Mouse (Mus musculus): ENCODE results near the gene Lclat1. TPM values are rescaled to one million over a fixed set of nuclear protein-coding genes. Genes with fewer than 3 reads are reported as not detected.

The Lclat1 gene
- total and polyA plus RNA-seq, 3 experiments = 4.6 to 42.6 (median 40.8) TPM

DNA sequence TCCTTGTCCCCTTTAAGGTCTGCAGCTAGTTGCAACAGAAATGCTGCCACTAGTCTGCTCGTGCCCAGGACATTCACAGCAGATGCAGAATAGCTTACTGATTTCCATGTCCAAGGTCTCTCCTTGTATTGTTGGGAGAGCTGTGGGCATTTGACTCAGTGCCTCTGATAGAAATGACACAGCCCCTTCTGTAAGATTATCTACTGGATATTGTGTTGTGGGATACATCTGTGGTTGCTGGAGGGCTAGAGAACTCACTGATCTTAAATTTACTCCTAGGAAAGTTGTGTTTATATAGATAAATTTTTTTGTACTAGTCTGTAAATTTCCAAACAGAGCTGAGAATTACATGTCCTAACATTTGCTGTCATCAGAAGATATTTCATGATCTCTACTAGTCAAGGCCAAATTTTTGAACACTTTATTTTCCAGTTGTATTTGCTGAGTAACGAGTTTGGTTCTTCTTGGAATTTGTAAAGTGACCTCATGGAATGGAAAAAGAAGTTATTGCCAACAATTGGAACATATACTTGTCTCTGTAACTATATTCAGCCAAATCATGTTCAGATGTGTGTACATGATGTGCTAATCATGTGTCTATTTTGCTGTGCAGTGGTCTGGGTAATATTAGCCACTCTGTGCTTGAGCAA is 87.4 kb downstream of the Lclat1 start:
- DNase-seq = peak; percentile 37

DNA sequence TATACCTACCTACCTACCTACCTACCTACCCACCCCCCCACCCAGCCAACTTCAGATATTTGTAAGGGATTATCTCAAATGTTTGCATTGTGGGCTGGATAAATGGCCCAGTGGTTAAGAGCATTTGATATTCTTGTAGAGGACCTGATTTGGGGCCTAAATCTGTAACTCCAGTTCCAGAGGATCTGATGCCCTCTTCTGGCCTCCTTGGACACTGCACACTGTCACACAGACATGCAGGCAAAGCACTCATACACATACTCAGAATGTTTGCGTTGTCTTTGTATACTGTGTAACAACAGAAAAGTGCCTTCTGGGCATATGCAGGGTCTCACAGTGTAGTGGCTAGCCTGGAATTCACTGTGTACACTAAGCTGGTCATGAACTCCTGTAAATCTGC is 88.4 kb downstream of the Lclat1 start:
- DNase-seq = peak; percentile 11

DNA sequence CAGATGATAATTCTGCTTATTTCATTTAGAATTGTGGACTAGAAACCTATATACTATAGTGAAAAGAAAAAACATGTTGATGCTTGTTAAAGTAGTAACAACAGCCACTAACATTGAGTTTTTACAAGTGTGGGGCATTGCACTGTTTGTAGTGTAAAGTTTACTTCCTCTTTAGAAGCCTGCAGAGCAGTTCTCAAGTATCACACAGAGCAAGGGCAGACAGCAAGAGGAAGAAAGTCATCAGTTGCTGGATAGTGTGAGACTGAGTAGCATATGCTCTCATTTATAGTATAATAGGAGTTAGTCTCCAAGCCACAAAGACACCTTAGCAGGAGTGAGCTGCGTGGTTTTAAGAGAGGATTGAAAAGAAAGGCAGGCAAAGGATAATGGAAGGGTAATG is 89.9 kb downstream of the Lclat1 start:
- DNase-seq = no peak

DNA sequence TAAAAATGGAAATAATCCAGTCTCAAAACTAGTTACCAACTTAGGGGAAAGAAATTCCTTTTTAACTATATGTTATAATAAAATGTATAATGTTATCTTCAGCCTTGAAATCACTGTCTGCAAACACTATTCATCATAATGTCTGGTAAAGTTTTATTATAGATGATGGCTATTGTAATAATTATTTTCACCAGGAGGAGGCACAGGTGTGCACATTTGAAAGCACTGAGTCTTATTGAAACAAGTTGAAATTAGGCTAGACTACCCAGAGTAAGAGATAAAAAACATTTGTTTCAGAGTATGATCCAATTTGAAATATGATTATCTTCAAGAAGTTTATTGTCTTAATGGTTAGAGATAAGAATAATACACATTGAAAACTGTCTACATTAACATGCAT is 91.6 kb downstream of the Lclat1 start:
- no peak for DNase-seq

DNA sequence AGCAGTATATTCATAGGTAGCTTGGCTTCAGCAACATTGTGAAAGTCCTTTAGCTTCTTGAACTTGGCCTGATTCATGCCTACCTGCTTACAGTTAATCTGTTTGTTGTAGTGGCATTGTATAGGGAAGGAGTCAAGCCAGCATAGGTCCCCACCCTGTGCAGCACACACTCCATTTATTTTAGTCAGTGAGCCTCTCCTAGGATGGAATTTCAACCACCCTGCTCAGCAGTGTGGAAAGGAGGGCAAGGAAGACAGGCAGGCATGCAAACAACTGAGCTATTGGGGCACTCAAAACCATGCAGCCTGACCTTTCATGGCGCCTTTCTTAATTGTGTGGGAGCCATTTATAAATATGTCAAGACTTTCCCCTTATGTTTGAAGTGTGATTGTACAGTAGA is 92.6 kb downstream of the Lclat1 start:
- no peak for DNase-seq

DNA sequence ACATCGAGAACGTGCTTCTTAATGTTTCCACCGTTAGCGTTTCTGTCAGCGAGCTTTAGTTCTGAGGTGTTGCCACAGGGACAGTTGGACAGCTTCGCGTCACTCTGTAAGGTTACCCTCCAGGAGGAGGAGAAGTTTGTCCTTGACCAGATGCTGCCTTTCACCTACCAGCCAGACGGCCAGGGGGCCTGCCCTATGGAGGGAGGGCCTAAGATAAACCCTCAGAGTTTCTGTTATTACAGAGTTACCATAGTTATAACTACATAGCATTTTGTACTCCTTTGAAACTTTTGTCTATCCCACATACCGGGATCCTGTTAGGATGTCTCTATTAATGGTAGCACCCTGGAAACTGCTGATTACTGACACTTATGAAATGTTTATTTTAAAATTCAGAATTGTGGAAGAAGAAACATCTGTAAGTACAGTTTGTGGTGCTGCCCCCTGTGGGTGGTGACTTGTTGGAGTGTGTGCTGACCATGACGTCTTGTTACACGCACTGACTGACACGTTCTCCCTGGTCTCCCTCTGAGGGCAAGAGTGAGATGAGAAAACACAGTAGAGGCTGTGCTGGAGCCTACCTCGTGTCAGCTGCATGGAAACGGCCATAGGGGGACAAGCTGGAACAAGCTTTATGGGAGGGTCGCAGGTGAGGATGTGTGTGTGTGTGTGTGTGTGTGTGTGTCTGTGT is 96.0 kb downstream of the Lclat1 start:
- no peak for DNase-seq

DNA sequence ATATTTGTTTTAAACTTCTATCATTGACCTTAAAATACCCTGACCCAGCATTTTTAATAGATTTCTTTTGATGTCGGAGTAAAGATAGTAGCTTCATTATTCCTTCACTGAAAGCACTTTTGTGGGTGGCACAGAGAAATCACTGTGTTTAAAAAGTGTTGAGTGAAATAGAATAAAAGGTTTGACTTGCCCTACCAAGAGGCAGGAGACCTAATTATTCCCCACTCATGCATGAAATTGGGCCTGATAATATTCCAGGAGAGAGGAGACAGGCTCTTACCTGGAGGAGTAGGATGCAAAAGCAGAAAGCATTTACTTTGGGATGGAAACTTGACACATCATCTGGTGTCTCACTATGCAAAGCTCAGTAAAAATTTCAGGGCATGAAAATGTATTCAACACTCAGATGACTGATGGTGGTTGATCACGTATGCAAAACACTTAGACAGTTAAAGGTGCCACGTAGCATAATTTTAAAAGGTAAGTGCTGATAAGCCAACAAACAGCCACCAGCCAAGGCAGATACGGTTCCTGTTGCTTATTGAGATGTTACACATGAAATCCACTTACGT is 103.3 kb downstream of the Lclat1 start:
- DNase-seq = no peak

DNA sequence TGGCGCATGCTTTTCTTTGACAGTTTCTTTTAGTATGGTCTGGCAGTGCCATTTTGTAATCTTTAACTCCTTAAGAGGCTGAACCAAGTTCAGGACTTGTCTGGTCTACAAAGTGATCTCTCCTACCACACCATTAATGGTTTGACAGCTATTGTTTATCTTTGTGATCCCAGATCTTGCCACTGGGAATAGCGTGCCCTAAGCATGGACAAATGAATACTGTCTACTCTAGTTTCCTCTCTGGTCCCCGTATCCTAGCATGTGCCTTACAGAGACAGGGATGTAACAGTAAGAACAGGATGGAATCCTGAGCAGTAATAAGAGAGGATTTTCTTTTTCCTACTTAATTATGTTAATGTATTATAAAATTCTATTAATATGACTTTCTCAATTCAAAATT is 105.0 kb downstream of the Lclat1 start:
- DNase-seq = no peak

DNA sequence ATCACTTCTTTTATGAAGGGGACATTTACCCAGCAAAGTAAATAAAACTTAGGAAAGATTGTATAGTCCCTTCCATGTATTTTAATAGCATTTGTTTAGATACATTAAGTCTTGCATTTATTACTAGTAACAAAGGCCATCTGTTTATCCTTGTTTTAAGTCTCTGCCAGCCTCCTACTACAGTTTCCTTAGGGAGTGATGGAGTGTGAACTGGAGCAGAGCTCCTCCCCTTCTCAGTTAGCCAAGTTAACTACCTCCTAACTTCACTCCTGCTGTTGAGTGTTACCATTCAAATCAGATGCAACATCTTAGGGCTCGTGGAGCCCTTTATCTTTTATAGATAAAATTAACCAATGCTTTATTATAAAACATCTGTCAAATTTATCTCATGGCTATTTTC is 105.4 kb downstream of the Lclat1 start:
- no peak for DNase-seq

DNA sequence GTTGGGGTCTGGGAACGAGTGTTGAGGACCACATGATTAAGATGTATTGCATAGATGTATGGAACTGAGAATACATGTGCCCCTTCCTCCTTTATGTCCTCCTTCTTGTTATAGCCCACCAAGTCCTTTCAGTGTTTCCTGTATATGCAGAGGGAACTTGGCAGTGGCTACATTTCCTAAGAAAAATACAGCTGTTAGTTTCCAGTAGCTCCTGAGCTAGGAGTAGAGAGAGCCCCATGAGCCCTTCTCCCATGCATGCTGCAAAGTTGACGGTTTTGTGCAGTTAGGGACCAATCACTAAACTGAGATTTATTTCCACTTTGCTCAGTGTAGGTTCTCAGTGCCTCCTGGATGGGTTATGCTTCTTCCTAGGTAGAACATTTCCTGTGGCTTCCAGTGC is 105.9 kb downstream of the Lclat1 start:
- DNase-seq = no peak

DNA sequence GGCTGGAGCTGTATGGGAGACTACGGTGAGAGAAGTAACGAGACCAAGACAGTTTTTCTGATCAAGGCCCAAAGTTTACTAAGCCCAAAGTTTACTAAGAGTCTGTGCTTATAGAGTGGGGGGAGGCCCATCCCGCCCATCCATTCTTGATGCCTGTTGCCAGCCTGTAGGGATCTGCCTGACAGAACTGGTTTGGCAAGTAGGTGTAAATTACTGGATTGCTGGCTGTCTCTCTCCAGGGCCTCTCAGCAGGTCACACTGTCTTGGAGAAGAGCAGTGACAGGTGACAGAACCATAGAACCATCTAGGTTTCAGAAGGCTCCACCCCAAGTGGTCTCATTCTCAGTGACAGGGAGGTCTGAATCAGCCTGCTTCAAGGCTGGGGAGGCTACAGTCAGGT is 109.5 kb downstream of the Lclat1 start:
- no peak for DNase-seq

DNA sequence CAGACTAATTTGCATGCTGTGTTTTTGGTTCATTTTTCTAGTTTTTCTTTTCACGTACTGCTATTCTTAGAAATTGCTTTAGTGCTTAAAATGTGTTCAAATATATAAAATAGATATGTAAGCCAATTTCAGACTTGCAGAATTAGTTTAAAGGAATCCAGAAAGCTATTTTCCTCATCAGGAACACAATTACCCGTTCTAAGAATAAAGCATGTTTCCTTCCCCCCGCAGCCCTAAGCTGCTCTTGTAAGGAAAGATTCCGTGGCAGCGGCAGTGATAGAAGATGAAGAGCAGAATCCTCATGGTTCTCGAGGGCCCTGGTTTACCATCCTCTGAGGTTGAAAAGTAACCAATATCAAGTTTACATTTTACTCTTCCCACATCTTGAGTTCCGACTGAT is 113.0 kb downstream of the Lclat1 start:
- no peak for DNase-seq

DNA sequence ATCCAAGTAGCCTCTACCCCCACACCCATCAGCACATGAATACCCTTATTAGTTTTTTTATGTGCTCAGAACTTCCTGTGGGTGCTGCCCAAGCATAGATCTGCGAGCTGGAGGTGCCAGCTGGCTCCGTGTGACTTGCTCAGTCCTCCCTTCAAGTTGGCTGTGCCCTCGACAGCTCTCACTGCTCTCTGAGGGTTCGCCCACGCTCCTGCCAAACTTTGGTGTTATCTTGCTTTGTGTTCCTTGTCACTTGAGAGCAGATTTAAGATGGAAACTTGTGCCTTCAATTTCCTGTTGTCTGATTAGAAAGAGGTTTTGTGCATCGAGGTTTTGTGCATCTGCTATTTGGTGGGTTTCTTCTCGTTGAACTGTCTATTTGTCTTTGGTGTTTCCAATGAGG is 114.3 kb downstream of the Lclat1 start:
- DNase-seq = no peak

DNA sequence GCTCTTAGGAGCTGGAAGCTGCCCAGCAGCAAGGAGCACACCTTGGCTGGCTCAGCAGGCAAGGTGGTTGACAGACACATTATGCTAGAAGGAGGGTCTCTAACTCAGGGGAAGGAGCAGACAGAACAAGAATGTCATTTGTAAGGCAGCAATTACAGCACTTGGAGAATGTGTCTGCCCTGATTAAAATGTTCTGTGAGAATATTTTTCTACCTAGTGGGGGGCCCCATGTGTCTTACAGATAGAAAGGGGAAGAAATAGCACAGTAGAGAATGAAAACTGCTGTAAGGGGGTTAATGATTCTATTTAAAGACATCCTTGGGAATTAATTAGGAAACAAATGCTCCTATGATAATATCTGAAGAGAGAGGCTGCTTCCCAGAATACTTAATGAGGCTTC is 117.7 kb downstream of the Lclat1 start:
- no peak for DNase-seq

DNA sequence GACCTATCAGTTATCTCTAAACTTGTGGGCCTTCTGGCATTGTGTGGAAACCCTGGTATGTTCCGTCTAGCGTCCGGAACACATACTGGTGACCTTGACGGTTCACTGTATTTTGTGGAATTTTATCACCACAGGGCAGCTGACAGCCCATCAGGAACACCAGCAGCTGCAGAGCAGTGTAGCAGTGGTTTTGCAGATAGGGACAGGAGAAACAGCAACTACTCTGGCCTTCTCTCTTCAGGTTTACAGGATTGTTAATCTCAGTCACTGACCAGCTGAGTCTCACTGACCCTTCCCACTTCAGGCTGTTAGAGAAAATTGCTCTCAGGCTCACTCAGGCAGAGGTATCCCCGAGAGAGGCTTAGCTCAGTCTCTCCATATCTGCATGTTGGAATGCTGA is 118.2 kb downstream of the Lclat1 start:
- no peak for DNase-seq

DNA sequence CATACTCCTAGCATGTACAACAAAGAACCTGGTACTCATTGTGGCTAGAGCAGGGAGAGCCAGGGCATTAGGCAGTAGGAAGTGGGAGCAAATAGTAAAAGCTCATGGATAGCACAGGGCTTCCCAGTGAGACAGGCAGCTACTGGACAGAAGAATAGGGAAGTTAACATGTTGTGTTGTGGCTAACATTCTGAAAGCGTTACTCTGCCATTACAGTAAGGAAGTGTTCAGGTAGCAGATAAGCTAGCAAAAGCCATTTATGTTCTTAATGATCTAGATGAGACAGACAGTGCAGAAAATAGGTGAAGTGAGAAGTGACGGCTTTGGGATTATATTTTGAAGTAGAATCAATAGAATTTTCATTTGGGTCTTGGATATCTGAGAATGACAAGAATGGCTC is 118.8 kb downstream of the Lclat1 start:
- DNase-seq = no peak

DNA sequence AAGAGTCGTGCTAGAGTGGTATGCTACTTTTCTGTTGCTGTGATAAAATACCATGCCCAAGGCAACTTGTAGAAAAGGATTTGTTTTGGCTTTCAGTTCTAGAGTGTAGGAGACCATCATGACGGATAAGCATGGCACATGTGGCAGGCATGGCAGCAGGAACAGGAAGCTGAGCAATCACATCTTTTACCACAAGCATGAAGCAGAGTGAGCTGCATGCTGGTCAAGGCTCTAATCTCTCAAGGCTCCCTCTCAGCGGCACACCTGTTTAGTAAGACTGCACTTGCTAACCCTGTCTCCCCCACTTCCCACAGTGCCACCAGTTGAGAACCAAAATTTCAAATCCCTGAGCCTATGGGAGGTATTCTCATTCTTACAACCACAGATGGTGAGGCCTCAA is 119.6 kb downstream of the Lclat1 start:
- no peak for DNase-seq

DNA sequence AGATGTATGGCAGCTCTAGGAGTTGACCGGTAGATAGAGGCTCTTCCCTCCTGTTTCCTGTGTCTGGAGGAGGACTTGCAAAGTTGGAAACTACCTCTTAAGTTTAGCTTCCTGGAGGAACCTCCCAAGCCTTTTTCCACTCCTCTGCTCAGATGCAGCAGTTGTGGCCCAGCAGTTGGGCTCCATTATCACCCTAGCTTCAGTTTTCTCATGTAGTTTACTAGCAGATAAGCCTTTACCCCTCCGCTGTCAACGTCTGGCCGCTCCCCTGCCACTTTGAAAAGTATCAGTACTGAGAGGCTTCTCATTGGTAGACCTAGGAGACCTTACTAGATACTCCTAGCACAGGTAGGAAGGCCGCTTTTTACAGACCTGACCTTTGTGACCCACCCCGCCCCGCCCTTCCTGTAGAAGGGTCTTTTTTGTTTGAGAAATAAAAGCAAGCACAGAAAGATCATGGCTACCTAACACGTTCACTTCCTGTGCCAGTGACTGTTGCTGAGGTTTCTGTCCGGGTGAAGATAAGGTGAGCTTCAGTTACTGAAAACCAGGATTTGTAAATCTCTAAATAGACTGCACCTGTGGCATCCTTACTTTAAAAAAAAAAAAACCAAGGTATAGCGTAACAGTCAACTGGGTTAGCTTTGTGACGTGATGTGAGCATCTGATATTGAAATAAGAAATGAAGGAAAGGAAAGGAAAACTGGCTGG is 121.8 kb downstream of the Lclat1 start:
- DNase-seq = no peak

DNA sequence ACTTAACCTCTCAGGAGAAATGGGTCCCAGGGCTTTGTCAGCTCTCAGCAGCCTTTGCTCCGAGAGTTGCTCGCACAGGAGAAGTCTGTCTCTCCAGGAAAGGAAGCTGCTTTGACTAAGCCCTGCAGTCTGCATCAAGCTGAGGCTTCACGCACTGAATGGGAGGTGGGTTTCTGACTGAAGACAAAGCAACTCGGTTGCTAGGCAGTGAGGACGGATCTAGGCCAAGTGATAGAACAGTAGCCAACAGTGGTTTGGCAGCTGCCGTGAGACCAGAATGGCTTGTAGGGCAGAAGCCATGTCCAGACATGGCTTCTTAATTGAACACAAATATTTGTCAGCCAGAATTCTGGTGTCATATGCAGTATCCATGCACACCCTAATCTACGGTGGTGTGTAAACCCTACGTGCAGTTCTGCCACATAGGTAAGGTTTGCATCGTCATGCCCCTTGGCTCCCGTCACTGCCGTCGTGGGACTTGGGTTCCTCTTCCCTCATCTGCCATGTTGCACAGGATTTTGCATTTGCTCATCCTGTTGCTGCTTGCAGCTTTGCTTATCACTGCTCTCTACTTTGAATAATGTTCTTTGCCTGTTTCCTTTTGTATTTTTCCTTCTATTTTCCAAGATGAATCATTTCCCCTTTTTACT is 122.7 kb downstream of the Lclat1 start:
- DNase-seq = no peak

DNA sequence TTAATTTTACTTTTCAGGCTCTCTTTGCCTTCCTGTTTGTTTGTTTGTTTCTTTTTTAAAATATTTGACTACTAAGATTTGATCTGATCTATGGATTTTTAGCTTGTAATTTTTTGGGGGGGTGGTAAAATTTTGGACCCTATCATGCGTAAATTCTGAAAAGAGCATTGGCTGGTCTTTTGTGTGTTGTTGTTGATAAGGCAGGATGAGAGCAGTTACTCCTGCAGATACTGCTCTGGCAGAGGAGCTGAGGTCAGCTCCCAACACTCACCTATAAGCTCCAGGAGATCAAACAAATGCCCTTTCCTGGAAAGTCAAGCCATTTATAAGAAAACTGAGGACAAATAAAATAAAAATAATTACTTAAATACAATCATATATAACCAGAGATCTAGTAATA is 123.6 kb downstream of the Lclat1 start:
- DNase-seq = no peak

DNA sequence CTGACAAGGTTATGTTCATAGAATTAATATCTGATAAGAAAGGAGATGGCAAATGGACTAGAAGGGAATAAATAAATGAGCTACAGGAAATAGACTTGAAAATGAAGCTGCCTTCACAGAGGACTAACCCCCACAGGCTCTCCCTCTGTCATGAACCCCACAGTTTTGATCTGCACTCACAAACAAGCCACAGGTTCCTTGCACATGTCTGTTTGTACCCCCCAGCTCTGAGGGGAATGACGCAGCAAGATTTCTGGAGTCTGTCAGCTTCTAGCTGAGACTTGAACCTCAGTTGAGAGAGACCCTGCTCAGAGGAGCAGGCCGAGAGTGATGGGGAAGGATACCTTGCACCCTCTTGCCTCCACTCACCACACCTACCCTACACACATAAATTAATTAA is 124.8 kb downstream of the Lclat1 start:
- DNase-seq = no peak

DNA sequence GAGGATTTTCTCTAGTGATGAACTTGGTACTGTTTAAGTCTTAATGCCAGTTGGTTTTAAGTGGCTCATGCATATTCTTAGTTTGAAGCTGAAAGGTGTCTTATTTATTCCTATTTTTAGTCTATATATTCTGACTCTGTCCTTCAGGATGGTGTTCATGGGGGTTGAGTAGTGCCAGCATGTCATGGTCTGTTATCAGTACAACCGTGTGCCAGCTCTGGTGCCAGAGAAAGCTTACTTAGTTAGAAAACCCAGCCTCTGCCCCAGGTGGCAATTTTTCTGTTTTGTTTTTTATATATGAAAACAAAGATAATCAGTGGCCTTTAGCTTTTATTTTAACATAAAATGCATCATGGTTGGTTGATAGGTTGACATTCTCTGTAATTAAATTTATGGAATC is 126.2 kb downstream of the Lclat1 start:
- DNase-seq = no peak
